Mouse (Mus musculus): ENCODE data around the gene Ccn6.

The Ccn6 gene

GRCm38 (mm10) chr10:39158306-39158705, 5.3 kb downstream of the Ccn6 start:
- DNase-seq, result no peak

GRCm38 (mm10) chr10:39157321-39157720, 6.3 kb downstream of the Ccn6 start:
- no peak for DNase-seq

- no peak for DNase-seq
Measured at GRCm38 (mm10) chr10:39156719-39157118, 6.9 kb downstream of the Ccn6 start.

GRCm38 (mm10) chr10:39142216-39142615, 21.4 kb downstream of the Ccn6 start:
- DNase-seq, result no peak

GRCm38 (mm10) chr10:39141401-39141800, 22.2 kb downstream of the Ccn6 start:
- DNase-seq, result peak; percentile 41

- DNase-seq, result no peak
Measured at GRCm38 (mm10) chr10:39140843-39141242, 22.8 kb downstream of the Ccn6 start.

- no peak for DNase-seq
Measured at GRCm38 (mm10) chr10:39138761-39139160, 24.8 kb downstream of the Ccn6 start.

GRCm38 (mm10) chr10:39137766-39138165, 25.8 kb downstream of the Ccn6 start:
- DNase-seq, result no peak

GRCm38 (mm10) chr10:39133462-39134310, 29.9 kb downstream of the Ccn6 start, which contains the start of the genes Fam229b and Tube1:
TSS of gene Fam229b (minus strand) at chr10:39133914.
TSS of gene Tube1 (plus strand) at chr10:39133976.
- DNase-seq, result peak; percentile 88

- DNase-seq, result no peak
Measured at GRCm38 (mm10) chr10:39121412-39121811, 42.2 kb downstream of the Ccn6 start.

GRCm38 (mm10) chr10:39109489-39109874, 54.1 kb downstream of the Ccn6 start:
- no peak for DNase-seq

GRCm38 (mm10) chr10:39108837-39109488, 54.6 kb downstream of the Ccn6 start:
- no peak for DNase-seq

GRCm38 (mm10) chr10:39106935-39107334, 56.7 kb downstream of the Ccn6 start:
- no peak for DNase-seq

GRCm38 (mm10) chr10:39106413-39106812, 57.2 kb downstream of the Ccn6 start:
- DNase-seq, result no peak

GRCm38 (mm10) chr10:39104803-39105449, 58.7 kb downstream of the Ccn6 start:
- DNase-seq, result no peak

Measured in liver (tissue).